Mouse (Mus musculus): ENCODE results near the gene Gps1. TPM values are rescaled to one million over a fixed set of nuclear protein-coding genes. Genes with fewer than 3 reads are reported as not detected.
"Not testable (repeated sequence)": the region's sequence is repeated elsewhere in the genome, so short reads cannot be mapped to it uniquely, and the experiment has no call there.

Gene Gps1
- polyA plus RNA-seq, 1 experiment = 179 TPM

DNA sequence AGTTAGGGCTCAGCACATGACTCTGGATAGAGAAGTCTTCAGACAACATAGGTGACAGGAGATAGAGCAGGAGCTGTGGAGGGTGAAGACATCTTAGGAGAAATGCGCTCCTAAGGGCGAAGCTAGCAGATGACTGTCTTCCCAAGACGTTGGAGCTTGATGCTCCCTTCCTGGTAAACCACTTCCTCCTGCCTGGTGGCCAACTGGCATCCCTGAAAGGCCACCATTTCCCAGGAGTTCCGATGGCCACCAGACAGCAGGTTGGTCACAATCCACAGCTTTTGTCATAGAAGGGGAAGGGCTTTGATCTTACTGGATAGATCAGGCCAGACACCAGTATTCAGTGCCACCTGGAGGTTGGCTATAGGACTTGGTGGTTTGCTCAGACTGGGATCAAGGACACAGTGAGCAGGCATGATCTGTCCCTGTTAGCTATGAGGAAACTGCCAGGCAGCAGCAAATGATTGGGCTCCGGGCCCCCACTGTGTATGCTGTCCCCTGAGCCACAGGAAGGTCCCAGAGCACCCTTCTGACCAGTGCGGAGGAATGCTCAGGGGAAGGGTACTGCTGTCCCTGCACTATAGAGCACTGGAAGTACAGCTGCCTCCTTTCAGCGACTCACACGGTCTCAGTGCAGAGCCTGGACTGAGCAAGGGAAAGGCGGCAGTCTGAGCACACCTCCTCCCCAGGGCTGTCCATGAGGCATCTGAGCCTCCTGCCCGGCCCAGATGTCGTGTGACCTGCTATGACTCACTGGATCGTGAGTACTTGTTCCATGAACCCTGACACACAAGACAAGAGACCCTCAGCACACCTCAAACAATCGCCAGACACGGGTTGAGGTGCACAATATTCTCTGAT is 22.0 kb upstream of the Gps1 start:
- TF ChIP-seq POLR2AphosphoS2 (IDR thresholded peaks at IDR 0.05; ENCODE audit: insufficient read length, low read depth) = no peak
- TF ChIP-seq REST (IDR thresholded peaks at IDR 0.05; ENCODE audit: insufficient read depth, insufficient read length) = no peak
- TF ChIP-seq MYOG (IDR thresholded peaks at IDR 0.05; ENCODE audit: control insufficient read depth in 1 of 3, insufficient read depth in 1 of 3, insufficient read length in 2 of 3, low read depth in 2 of 3) = no peak
- TF ChIP-seq E2F4 (IDR thresholded peaks at IDR 0.05; ENCODE audit: insufficient read depth) = no peak
- TF ChIP-seq MAX (IDR thresholded peaks at IDR 0.05; ENCODE audit: low read depth) = no peak
- no peak for TF ChIP-seq TCF12 (IDR thresholded peaks at IDR 0.05; ENCODE audit: insufficient read depth, poor library complexity, severe bottlenecking)
- TF ChIP-seq SRF (IDR thresholded peaks at IDR 0.05; ENCODE audit: control insufficient read depth, insufficient read length, low read depth) = no peak
- no peak for TF ChIP-seq POLR2A (IDR thresholded peaks at IDR 0.05; ENCODE audit: insufficient read length, low read depth)
- no peak for TF ChIP-seq MYOD1 (IDR thresholded peaks at IDR 0.05; ENCODE audit: control insufficient read depth in 1 of 3, insufficient read length in 2 of 3, low read depth in 2 of 3)
- no peak for TF ChIP-seq USF1 (IDR thresholded peaks at IDR 0.05; ENCODE audit: low read depth)
- no peak for TF ChIP-seq TCF3 (IDR thresholded peaks at IDR 0.05; ENCODE audit: insufficient read length, low read depth)
- TF ChIP-seq CEBPB (IDR thresholded peaks at IDR 0.05; ENCODE audit: insufficient read depth, poor library complexity, severe bottlenecking) = no peak

DNA sequence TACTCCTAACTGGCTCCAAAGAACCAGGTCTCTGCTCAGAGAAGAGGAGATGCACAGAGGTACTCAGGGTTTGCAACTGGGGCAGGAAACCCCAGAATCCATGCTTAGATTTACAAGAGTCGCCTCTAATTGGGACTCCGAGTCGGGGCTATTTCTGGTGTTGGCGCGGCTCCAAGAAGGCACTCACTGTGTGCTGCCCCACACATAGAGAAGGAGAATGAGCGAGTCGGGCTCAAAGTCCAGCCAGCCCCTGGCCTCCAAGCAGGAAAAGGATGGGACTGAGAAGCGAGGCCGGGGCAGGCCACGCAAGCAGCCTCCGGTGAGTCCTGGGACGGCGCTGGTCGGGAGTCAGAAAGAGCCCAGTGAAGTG is 21.4 kb upstream of the Gps1 start, which contains the start of gene Hmga1b:
TSS of gene Hmga1b (plus strand) at position 123 of the 370 bp plus-strand sequence.
- H3K4me3 ChIP-seq; H3K27me3 ChIP-seq (ENCODE audit: control insufficient read depth, insufficient read depth, insufficient read length); H3ac ChIP-seq (ENCODE audit: control insufficient read depth, insufficient read length); H3K79me2 ChIP-seq (ENCODE audit: control insufficient read depth, insufficient read depth); H3K36me3 ChIP-seq (ENCODE audit: control insufficient read depth, insufficient read depth): not testable (repeated sequence)
- peak within 1 kb of the TSS; percentile 42 for H3K4me2 ChIP-seq (ENCODE audit: low read depth)

More for the DNA sequence above, 22.0 kb upstream of the Gps1 start:
- H3K36me3 ChIP-seq (ENCODE audit: control insufficient read depth, insufficient read depth) = no peaks in the 10 kb centered on the region
- H3K4me3 ChIP-seq = no peak overlapping the region
- peak overlapping the region; percentile 42 for H3K4me2 ChIP-seq (ENCODE audit: low read depth)
- no peaks in the 10 kb centered on the region for H3K27me3 ChIP-seq (ENCODE audit: control insufficient read depth, insufficient read depth, insufficient read length)
- no peak overlapping the region for H3ac ChIP-seq (ENCODE audit: control insufficient read depth, insufficient read length)
- H3K79me2 ChIP-seq (ENCODE audit: control insufficient read depth, insufficient read depth) = no peaks in the 10 kb centered on the region

DNA sequence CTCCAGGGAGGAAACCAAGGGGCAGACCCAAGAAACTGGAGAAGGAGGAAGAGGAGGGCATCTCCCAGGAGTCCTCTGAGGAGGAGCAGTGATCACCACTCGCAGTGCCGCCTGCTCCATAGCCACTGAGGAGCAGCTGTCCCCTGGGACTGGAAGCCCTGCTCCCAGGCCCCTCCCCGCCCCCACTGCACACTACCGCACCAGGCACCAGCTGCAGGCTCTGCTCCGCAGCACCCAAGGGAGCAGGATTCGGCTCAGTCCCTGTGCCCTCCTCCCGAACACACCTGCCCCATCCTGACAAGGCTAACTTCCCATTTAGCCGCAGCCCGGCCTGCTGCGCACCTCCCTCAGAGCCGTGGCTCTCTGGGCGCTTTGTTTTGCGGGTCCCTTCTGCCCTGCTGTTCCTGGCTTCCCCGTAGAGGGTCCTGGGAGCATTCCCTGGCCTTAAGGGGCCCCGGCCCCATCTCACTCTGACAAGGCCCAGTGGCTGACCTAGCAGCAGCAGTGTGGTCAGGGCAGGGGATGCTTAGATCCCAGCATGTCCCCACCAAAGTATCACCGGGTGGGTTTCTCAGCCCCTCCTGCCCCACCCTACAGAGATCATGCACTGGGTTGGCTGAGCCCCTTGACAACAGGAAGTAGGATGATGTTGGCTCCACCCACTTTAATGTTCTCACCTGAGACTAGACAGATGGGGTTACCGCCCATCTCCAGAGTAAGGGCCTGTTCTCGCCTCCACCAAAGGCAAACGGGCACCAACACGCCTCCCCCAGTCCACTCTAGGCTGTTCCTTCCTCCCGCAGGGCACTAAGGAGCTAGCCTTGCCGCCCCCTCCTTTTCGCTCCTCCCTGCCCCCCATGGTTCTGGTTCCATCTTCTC is 20.7 kb upstream of the Gps1 start:
- not testable (repeated sequence) for H3K79me2 ChIP-seq (ENCODE audit: control insufficient read depth, insufficient read depth); H3K36me3 ChIP-seq (ENCODE audit: control insufficient read depth, insufficient read depth); H3K27me3 ChIP-seq (ENCODE audit: control insufficient read depth, insufficient read depth, insufficient read length); H3ac ChIP-seq (ENCODE audit: control insufficient read depth, insufficient read length); H3K4me3 ChIP-seq
- peak in 1 of 3 experiments; percentile 18 for TF ChIP-seq MYOG (IDR thresholded peaks at IDR 0.05; ENCODE audit: control insufficient read depth in 1 of 3, insufficient read depth in 1 of 3, insufficient read length in 2 of 3, low read depth in 2 of 3)
- H3K4me2 ChIP-seq (ENCODE audit: low read depth) = peak overlapping the region; percentile 42

DNA sequence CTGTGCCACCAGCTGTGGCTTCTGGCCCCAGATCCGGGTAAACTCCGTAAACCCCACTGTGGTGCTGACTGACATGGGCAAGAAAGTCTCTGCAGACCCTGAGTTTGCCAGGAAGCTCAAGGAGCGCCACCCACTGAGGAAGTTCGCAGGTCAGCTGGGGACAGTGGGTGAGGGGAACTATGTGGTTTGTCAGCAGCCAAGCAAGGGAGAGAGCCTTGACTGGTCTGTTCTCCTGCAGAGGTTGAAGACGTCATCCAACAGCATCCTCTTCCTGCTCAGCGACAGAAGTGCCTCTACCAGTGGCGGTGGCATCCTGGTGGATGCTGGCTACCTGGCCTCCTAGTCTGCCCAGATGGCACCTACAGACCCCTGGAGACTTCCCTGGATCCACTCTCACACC is 17.0 kb upstream of the Gps1 start:
- not testable (repeated sequence) for H3ac ChIP-seq (ENCODE audit: control insufficient read depth, insufficient read length); H3K4me3 ChIP-seq; H3K4me2 ChIP-seq (ENCODE audit: low read depth)

DNA sequence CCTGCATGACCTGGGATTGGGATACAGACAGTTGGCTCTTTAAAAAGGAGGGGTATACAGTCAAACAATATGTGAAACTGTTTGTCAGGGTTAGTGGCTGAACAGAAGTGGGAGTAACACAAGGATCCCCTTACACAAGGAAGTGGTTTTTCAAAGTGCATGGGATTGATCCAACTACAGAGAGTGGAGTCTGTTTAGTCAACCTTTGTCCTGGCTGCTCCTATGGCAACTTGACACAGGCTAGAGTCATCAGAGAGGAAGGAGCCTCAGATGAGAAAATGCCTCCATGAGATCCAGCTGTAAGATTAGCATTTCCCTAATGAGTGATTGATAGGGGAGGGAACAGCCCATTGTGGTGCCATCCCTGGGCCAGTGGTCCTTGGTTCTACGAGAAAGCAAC is 15.9 kb upstream of the Gps1 start:
- Histone ChIP-seq H3ac (ENCODE audit: control insufficient read depth, insufficient read length) (no peak overlapping the region), H3K4me2 (ENCODE audit: low read depth) (no peak overlapping the region), H3K27me3 (ENCODE audit: control insufficient read depth, insufficient read depth, insufficient read length) (no peaks in the 10 kb centered on the region), H3K4me3 (no peak overlapping the region), H3K36me3 (ENCODE audit: control insufficient read depth, insufficient read depth) (no peaks in the 10 kb centered on the region), H3K79me2 (ENCODE audit: control insufficient read depth, insufficient read depth) (no peaks in the 10 kb centered on the region)
- no peak for TF ChIP-seq POLR2AphosphoS2 (IDR thresholded peaks at IDR 0.05; ENCODE audit: insufficient read length, low read depth)
- no peak for TF ChIP-seq E2F4 (IDR thresholded peaks at IDR 0.05; ENCODE audit: insufficient read depth)
- no peak for TF ChIP-seq TCF3 (IDR thresholded peaks at IDR 0.05; ENCODE audit: insufficient read length, low read depth)
- no peak for TF ChIP-seq USF1 (IDR thresholded peaks at IDR 0.05; ENCODE audit: low read depth)
- TF ChIP-seq MYOG (IDR thresholded peaks at IDR 0.05; ENCODE audit: control insufficient read depth in 1 of 3, insufficient read depth in 1 of 3, insufficient read length in 2 of 3, low read depth in 2 of 3) = no peak
- TF ChIP-seq SRF (IDR thresholded peaks at IDR 0.05; ENCODE audit: control insufficient read depth, insufficient read length, low read depth) = no peak
- TF ChIP-seq MAX (IDR thresholded peaks at IDR 0.05; ENCODE audit: low read depth) = no peak
- no peak for TF ChIP-seq TCF12 (IDR thresholded peaks at IDR 0.05; ENCODE audit: insufficient read depth, poor library complexity, severe bottlenecking)
- TF ChIP-seq MYOD1 (IDR thresholded peaks at IDR 0.05; ENCODE audit: control insufficient read depth in 1 of 3, insufficient read length in 2 of 3, low read depth in 2 of 3) = no peak
- TF ChIP-seq REST (IDR thresholded peaks at IDR 0.05; ENCODE audit: insufficient read depth, insufficient read length) = no peak
- no peak for TF ChIP-seq POLR2A (IDR thresholded peaks at IDR 0.05; ENCODE audit: insufficient read length, low read depth)
- TF ChIP-seq CEBPB (IDR thresholded peaks at IDR 0.05; ENCODE audit: insufficient read depth, poor library complexity, severe bottlenecking) = no peak

More for the DNA sequence above, 17.0 kb upstream of the Gps1 start:
- H3K27me3 ChIP-seq (ENCODE audit: control insufficient read depth, insufficient read depth, insufficient read length); H3K36me3 ChIP-seq (ENCODE audit: control insufficient read depth, insufficient read depth); H3K79me2 ChIP-seq (ENCODE audit: control insufficient read depth, insufficient read depth): not testable (repeated sequence)

Data from myocyte (in vitro differentiated cells).